Mouse (Mus musculus): ENCODE measurements at regions not wholly inside any gene's neighbourhood (a gene's known extent, or its start where the extent isn't known, plus 50 kb on each side); places are given as distances from the start of the nearest gene placed in this dataset.

GRCm38 (mm10) chr7:137840520-137840919, 403.1 kb downstream of the Glrx3 start:
- H3K27ac ChIP-seq (ENCODE audit: low read length), result no peak overlapping the region
- H3K9ac ChIP-seq (ENCODE audit: low read length), result no peak overlapping the region
- H3K4me1 ChIP-seq (ENCODE audit: control insufficient read depth, insufficient read depth, low read length), result no peaks in the 10 kb centered on the region
- no peak overlapping the region for H3K4me3 ChIP-seq (replicated peaks; ENCODE audit: low read length)
- WGBS, result 82% methylated on average over 2 of the region's 2 CpGs
- no peaks in the 10 kb centered on the region for H3K36me3 ChIP-seq (ENCODE audit: control insufficient read depth, insufficient read depth, low read length)
- ATAC-seq (ENCODE audit: insufficient read depth, low FRiP score), result no peak
- H3K27me3 ChIP-seq (ENCODE audit: control insufficient read depth, insufficient read depth, low read length), result no peaks in the 10 kb centered on the region; the same call in 1 of the 2 replicates
- H3K4me2 ChIP-seq (ENCODE audit: low read depth, low read length), result no peak overlapping the region
- H3K9me3 ChIP-seq (replicated peaks; ENCODE audit: control insufficient read depth, low read length), result no peaks in the 10 kb centered on the region

DNA sequence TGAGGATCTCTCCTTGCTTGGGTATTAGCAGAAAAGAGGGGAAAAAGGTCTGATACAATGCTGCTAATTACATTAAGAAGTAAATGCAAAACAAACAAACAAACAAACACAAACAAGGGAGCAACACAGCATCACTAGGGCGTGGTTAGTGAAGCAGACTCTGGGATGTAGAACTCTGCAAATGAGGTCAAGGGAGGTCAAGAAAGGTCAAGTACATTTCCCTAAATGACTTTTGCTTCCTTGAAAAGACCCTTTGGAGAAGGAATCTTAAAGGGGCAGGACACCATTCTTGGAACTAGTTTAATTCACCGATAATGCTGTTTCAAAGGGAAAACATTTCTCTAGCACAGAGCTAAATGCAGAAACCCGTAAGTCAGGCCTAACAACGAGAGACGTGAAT, 403.6 kb downstream of the Glrx3 start:
- Histone ChIP-seq H3K27me3 (ENCODE audit: control insufficient read depth, insufficient read depth, low read length) (no peaks in the 10 kb centered on the region; the same call in 1 of the 2 replicates), H3K4me1 (ENCODE audit: control insufficient read depth, insufficient read depth, low read length) (no peaks in the 10 kb centered on the region), H3K4me2 (ENCODE audit: low read depth, low read length) (no peak overlapping the region), H3K36me3 (ENCODE audit: control insufficient read depth, insufficient read depth, low read length) (no peaks in the 10 kb centered on the region), H3K9me3 (replicated peaks; ENCODE audit: control insufficient read depth, low read length) (no peaks in the 10 kb centered on the region), H3K4me3 (replicated peaks; ENCODE audit: low read length) (no peak overlapping the region), H3K27ac (ENCODE audit: low read length) (no peak overlapping the region), H3K9ac (ENCODE audit: low read length) (no peak overlapping the region)
- WGBS, result 44% methylated on average over 5 of the region's 5 CpGs
- ATAC-seq (ENCODE audit: insufficient read depth, low FRiP score), result no peak

DNA sequence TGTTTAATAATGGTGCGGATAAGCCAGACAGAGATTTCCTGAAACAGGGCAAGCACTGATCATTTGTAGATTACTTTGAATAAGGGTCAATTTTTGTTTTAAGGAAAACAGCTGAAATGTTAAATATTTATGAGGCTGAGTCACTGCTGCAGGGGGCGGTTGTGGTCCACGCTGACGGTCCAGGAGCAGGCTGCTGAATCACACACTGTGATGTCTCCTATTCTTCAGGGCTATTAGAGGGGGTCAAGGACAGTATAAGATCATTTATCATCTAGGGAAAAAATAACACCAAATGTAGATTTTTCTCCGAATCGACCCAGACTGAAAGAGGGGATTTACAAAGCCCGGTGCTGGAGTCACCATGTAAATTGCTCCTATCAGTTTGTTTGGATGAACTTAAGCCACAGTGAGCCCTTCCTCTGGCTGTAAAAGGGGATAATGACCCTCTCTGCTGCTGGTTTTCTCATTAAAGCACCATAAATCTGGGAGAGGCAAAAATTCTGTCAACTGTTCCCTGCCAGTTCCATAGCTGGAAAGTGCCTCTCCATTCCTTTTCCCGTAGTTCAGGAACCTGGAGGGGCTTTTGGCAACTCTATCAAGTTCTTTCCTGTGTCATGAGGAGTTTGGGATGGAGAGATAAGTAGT, 404.2 kb downstream of the Glrx3 start:
- H3K36me3 ChIP-seq (ENCODE audit: control insufficient read depth, insufficient read depth, low read length), result no peaks in the 10 kb centered on the region
- 27% methylated on average over 8 of the region's 8 CpGs for WGBS
- no peaks in the 10 kb centered on the region; the same call in 1 of the 2 replicates for H3K27me3 ChIP-seq (ENCODE audit: control insufficient read depth, insufficient read depth, low read length)
- no peak overlapping the region for H3K4me2 ChIP-seq (ENCODE audit: low read depth, low read length)
- H3K4me3 ChIP-seq (replicated peaks; ENCODE audit: low read length), result no peak overlapping the region
- no peak overlapping the region for H3K27ac ChIP-seq (ENCODE audit: low read length)
- ATAC-seq (ENCODE audit: insufficient read depth, low FRiP score), result no peak
- no peaks in the 10 kb centered on the region for H3K9me3 ChIP-seq (replicated peaks; ENCODE audit: control insufficient read depth, low read length)
- H3K4me1 ChIP-seq (ENCODE audit: control insufficient read depth, insufficient read depth, low read length), result no peaks in the 10 kb centered on the region
- no peak overlapping the region for H3K9ac ChIP-seq (ENCODE audit: low read length)

GRCm38 (mm10) chr7:137847856-137848255, 410.4 kb downstream of the Glrx3 start:
- Histone ChIP-seq H3K4me2 (ENCODE audit: low read depth, low read length) (no peak overlapping the region), H3K27ac (ENCODE audit: low read length) (no peak overlapping the region), H3K4me3 (replicated peaks; ENCODE audit: low read length) (no peak overlapping the region), H3K4me1 (ENCODE audit: control insufficient read depth, insufficient read depth, low read length) (no peaks in the 10 kb centered on the region), H3K36me3 (ENCODE audit: control insufficient read depth, insufficient read depth, low read length) (no peaks in the 10 kb centered on the region), H3K9me3 (replicated peaks; ENCODE audit: control insufficient read depth, low read length) (no peaks in the 10 kb centered on the region), H3K27me3 (ENCODE audit: control insufficient read depth, insufficient read depth, low read length) (no peaks in the 10 kb centered on the region; the same call in 1 of the 2 replicates), H3K9ac (ENCODE audit: low read length) (no peak overlapping the region)
- WGBS, result 76% methylated on average over 11 of the region's 11 CpGs
- no peak for ATAC-seq (ENCODE audit: insufficient read depth, low FRiP score)

DNA sequence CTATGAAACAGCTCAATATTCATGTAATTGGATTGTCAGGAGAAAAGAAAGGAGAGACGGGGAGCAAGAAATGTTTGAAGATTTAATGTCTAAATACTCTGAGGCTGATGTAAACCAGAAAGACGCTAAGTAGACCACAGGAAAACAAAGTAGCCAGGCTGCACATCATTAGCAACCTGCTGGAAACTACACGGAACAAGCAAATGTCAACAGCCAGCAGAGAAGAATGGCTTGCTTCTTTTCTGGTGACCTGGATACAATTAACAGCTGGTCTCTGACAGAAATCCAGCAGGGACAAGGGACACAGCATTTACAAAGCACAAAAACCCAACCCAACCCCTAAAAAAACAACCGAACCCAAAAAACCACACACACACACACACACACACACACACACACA, 413.6 kb downstream of the Glrx3 start:
- Histone ChIP-seq H3K4me2 (ENCODE audit: low read depth, low read length) (no peak overlapping the region), H3K9ac (ENCODE audit: low read length) (no peak overlapping the region), H3K27me3 (ENCODE audit: control insufficient read depth, insufficient read depth, low read length) (no peaks in the 10 kb centered on the region), H3K4me1 (ENCODE audit: control insufficient read depth, insufficient read depth, low read length) (no peaks in the 10 kb centered on the region), H3K27ac (ENCODE audit: low read length) (no peak overlapping the region), H3K36me3 (ENCODE audit: control insufficient read depth, insufficient read depth, low read length) (no peaks in the 10 kb centered on the region), H3K9me3 (replicated peaks; ENCODE audit: control insufficient read depth, low read length) (no peaks in the 10 kb centered on the region), H3K4me3 (replicated peaks; ENCODE audit: low read length) (no peak overlapping the region)
- WGBS, result 32% methylated on average over 4 of the region's 4 CpGs
- no peak for ATAC-seq (ENCODE audit: insufficient read depth, low FRiP score)

DNA sequence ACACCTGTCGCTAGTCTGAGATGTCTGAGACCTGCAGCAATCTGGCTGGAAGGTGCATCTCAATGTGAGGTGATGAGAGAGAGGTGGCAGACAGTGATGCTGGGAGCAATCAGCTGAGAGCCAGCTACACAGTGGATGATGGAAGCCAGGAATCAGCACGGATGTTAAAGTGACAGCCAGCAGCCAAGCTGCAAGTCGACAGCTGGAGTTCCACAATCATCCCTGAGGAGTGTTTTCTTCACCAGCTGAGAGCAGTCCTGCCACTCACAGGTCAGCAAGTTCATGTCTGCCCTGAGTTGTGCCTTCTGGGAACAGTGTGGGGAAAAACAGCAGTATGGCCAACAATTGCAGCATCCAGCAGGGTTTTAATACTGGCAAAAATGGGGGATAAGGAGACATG, 422.3 kb downstream of the Glrx3 start:
- Histone ChIP-seq H3K4me3 (replicated peaks; ENCODE audit: low read length) (no peak overlapping the region), H3K4me1 (ENCODE audit: control insufficient read depth, insufficient read depth, low read length) (no peaks in the 10 kb centered on the region), H3K36me3 (ENCODE audit: control insufficient read depth, insufficient read depth, low read length) (no peaks in the 10 kb centered on the region), H3K9ac (ENCODE audit: low read length) (no peak overlapping the region), H3K9me3 (replicated peaks; ENCODE audit: control insufficient read depth, low read length) (no peaks in the 10 kb centered on the region), H3K27ac (ENCODE audit: low read length) (no peak overlapping the region), H3K4me2 (ENCODE audit: low read depth, low read length) (no peak overlapping the region), H3K27me3 (ENCODE audit: control insufficient read depth, insufficient read depth, low read length) (no peaks in the 10 kb centered on the region)
- WGBS, result 38% methylated on average over 3 of the region's 3 CpGs
- no peak for ATAC-seq (ENCODE audit: insufficient read depth, low FRiP score)

DNA sequence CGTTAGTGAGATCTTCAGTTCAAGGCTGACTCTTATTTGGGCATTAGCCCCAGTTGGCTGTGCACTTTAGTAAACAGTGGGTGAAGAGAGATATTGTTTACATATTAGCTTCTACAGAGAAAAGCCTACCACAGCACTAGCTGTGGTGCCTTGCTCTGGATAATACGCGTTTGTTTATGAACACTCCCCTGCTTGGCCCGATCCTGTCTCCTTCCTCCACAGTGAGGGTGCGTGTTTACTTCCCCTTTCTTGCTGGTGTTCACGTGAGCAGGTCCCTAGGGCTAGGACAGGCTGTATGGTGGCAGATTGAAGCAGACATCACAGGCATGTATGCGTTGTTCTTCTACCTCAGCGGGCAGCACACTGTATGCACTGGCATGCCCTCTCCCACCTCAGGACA, 423.1 kb downstream of the Glrx3 start:
- H3K27ac ChIP-seq (ENCODE audit: low read length), result no peak overlapping the region
- H3K36me3 ChIP-seq (ENCODE audit: control insufficient read depth, insufficient read depth, low read length), result no peaks in the 10 kb centered on the region
- no peaks in the 10 kb centered on the region for H3K4me1 ChIP-seq (ENCODE audit: control insufficient read depth, insufficient read depth, low read length)
- H3K9me3 ChIP-seq (replicated peaks; ENCODE audit: control insufficient read depth, low read length), result no peaks in the 10 kb centered on the region
- WGBS, result 28% methylated on average over 8 of the region's 8 CpGs
- no peak overlapping the region for H3K9ac ChIP-seq (ENCODE audit: low read length)
- ATAC-seq (ENCODE audit: insufficient read depth, low FRiP score), result no peak
- no peak overlapping the region for H3K4me2 ChIP-seq (ENCODE audit: low read depth, low read length)
- H3K4me3 ChIP-seq (replicated peaks; ENCODE audit: low read length), result no peak overlapping the region
- no peaks in the 10 kb centered on the region for H3K27me3 ChIP-seq (ENCODE audit: control insufficient read depth, insufficient read depth, low read length)

DNA sequence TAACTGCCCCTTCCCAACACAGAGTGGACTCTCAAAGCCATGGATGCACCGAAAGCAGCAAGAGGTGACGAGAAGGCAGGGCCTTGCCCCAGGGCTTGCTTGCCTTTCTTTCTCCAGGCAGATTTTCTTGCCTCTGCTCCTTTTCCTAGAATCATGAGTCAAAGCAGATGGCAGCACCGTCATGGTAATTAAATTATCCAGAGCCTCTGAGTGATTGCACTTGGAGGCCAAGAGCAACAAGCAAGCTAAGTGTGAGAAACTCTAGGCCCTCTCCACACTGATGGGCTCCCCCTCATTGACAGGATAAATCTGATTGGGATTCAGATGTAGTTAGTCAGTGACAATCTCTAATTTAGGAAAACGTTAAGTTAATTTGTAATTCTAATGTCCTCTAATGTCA, 427.5 kb downstream of the Glrx3 start:
- Histone ChIP-seq H3K27me3 (ENCODE audit: control insufficient read depth, insufficient read depth, low read length) (no peaks in the 10 kb centered on the region), H3K27ac (ENCODE audit: low read length) (no peak overlapping the region), H3K9me3 (replicated peaks; ENCODE audit: control insufficient read depth, low read length) (no peaks in the 10 kb centered on the region), H3K4me3 (replicated peaks; ENCODE audit: low read length) (no peak overlapping the region), H3K4me2 (ENCODE audit: low read depth, low read length) (no peak overlapping the region), H3K4me1 (ENCODE audit: control insufficient read depth, insufficient read depth, low read length) (no peaks in the 10 kb centered on the region), H3K36me3 (ENCODE audit: control insufficient read depth, insufficient read depth, low read length) (no peaks in the 10 kb centered on the region), H3K9ac (ENCODE audit: low read length) (no peak overlapping the region)
- 50% methylated on average over 4 of the region's 4 CpGs for WGBS
- no peak for ATAC-seq (ENCODE audit: insufficient read depth, low FRiP score)

- Histone ChIP-seq H3K4me3 (replicated peaks; ENCODE audit: low read length) (no peak overlapping the region), H3K4me2 (ENCODE audit: low read depth, low read length) (no peak overlapping the region), H3K4me1 (ENCODE audit: control insufficient read depth, insufficient read depth, low read length) (no peaks in the 10 kb centered on the region), H3K27ac (ENCODE audit: low read length) (no peak overlapping the region), H3K9me3 (replicated peaks; ENCODE audit: control insufficient read depth, low read length) (no peaks in the 10 kb centered on the region), H3K36me3 (ENCODE audit: control insufficient read depth, insufficient read depth, low read length) (no peaks in the 10 kb centered on the region), H3K27me3 (ENCODE audit: control insufficient read depth, insufficient read depth, low read length) (no peaks in the 10 kb centered on the region), H3K9ac (ENCODE audit: low read length) (no peak overlapping the region)
- no peak for ATAC-seq (ENCODE audit: insufficient read depth, low FRiP score)
- WGBS, result 49% methylated on average over 7 of the region's 7 CpGs
Measured at GRCm38 (mm10) chr7:137865457-137865856, 428.0 kb downstream of the Glrx3 start.
